Mouse (Mus musculus) kidney, adult 2 months (tissue): ENCODE data around the gene Otulinl. TPM values are rescaled to one million over a fixed set of nuclear protein-coding genes. Genes with fewer than 3 reads are reported as not detected.
"Not testable (repeated sequence)": the region's sequence is repeated elsewhere in the genome, so short reads cannot be mapped to it uniquely, and the experiment has no call there.

Source experiments
- DNase-seq: peaks from one replicate; pipeline ENCODE4 v3.0.0; 2021
- H3K27ac ChIP-seq: fragments of 200-500 bp; 2 replicates; pipeline ENCODE4 v1.5.1; 2012; ENCODE audit warnings: low read depth, low read length, control low read depth, inconsistent platforms; ENCODE audit not compliant: insufficient read depth
- H3K27me3 ChIP-seq: fragments of 200-500 bp; replicated peaks from 2 replicates; pipeline ENCODE4 v1.6.1; 2012; ENCODE audit warnings: mild to moderate bottlenecking, moderate library complexity, low read length, inconsistent platforms; ENCODE audit not compliant: control insufficient read depth, insufficient read depth
- H3K36me3 ChIP-seq: fragments of 200-500 bp; 2 replicates; pipeline ENCODE4 v1.6.1; 2012; ENCODE audit warnings: mild to moderate bottlenecking, moderate library complexity, low read length, inconsistent platforms; ENCODE audit not compliant: control insufficient read depth, insufficient read depth
- H3K4me1 ChIP-seq: fragments of 200-500 bp; 2 replicates; pipeline ENCODE4 v1.6.1; 2011; ENCODE audit warnings: low read length; ENCODE audit not compliant: control insufficient read depth, insufficient read depth
- H3K4me3 ChIP-seq: fragments of 200-500 bp; 2 replicates; pipeline ENCODE4 v1.5.1; 2011; ENCODE audit warnings: mild to moderate bottlenecking, low read depth, low read length, control low read depth; ENCODE audit not compliant: insufficient read depth
- CTCF ChIP-seq: fragments of 200-500 bp; conservative IDR thresholded peaks from 2 replicates; pipeline ENCODE4 v1.5.1; 2011; ENCODE audit warnings: low read depth, mild to moderate bottlenecking, control low read depth, low read length, moderate library complexity, mixed read lengths; ENCODE audit not compliant: insufficient read depth, insufficient read length
- POLR2A ChIP-seq: fragments of 200-500 bp; IDR thresholded peaks from one replicate; pipeline ENCODE4 v1.6.1; 2011; ENCODE audit warnings: low read depth, low read length, control low read depth
- WGBS: fragments of 180-500 bp; shearing (Covaris S2); methylation state at CpG from one replicate; pipeline ENCODE4 v1.1.7; 2018; 5-methylcytosine and 5-hydroxymethylcytosine counted together
- polyA plus RNA-seq: library from polyadenylated mRNA; depleted of rRNA; stranded (reverse); fragments of >200 nt; gene quantifications from 2 replicates; pipeline ENCODE4 v1.2.3, GENCODE M21; 2012; rRNA removed

Otulinl gene
- polyA plus RNA-seq: 2.4 and 5.1 TPM in 2 replicates

DNA sequence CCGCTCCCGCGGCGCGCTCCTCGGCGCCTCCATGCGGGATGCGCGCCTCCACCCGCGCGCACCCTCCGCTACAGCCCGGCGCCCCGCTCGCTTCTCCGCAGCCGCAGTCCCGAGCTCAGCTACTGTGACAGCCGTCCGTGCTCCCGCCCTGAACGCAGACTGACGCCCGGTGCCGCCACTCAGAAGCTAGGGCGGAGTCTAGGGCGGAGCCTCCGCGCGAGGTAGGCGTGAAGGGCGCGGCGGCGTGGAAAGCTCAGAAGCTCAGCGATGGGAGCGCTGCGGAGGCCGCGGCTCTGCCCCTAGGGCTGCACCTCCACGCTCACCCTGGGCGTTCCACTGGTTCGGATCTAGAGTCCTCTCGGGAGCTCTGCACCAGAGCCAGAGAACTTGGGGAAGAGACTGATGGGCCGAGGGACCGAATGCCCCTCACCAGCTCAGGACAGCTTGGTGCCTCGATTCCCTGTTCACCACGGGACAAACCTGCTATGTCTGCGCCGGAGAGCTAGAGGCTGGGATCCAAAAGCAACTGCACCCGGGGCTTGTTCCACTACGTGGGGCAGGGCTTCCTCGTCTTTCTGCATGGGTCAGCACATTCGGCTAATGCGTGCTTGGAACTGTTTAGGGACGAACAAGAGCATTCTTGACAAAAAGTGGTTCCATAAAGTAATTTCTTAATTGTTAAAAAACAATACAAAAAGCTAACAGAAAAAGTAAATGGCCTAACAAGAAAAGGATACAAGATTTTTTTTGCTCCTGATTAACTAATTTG, at the start of gene Otulinl:
TSS of gene Otulinl (minus strand) at position 161 of the 769 bp plus-strand sequence.
- peaks cover 3% of the 10 kb centered on the region; the same call in 1 of the 2 replicates for H3K4me1 ChIP-seq
- 0 out of 2 replicates have a peak within 1 kb of the TSS, but pooled peaks have one; percentile 6 for H3K27ac ChIP-seq

DNA sequence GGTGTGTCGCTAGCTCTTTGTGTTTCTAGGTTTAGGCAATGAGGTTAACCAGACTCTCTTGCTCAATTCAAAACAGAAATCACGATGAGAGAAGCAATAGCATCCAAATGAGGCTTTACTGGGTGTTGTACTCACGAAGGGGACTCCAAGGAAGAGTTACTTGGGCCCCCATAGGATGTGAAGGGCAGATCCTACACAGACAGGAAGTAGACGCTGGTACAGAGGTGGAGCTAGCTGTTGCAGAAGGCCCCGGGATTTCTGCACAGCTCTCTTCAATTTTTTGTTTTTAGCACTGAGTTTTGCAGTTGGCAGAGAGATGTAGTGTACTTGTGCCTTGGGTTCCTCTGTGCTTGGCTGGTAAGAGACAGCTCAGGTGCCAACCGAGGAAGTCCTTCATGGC, 44.8 kb upstream of the Otulinl start:
- no peaks in the 10 kb centered on the region for H3K4me1 ChIP-seq
- no peak for TF ChIP-seq POLR2A
- no peak for TF ChIP-seq CTCF
- WGBS: 74% methylated on average over 6 of the region's 6 CpGs
- H3K36me3 ChIP-seq: no peaks in the 10 kb centered on the region
- DNase-seq: no peak
- no peaks in the 10 kb centered on the region for H3K27me3 ChIP-seq
- H3K27ac ChIP-seq: no peak overlapping the region
- no peak overlapping the region for H3K4me3 ChIP-seq

More for the DNA sequence above, at the start of gene Otulinl:
- WGBS: 2% methylated on average over 59 of the region's 59 CpGs
- peak; percentile 95 for DNase-seq
- Histone ChIP-seq H3K36me3 (no peaks in the 10 kb centered on the region), H3K4me3 (peak within 1 kb of the TSS; percentile 51), H3K27me3 (no peaks in the 10 kb centered on the region)
- TF ChIP-seq POLR2A (no peak), CTCF (no peak)

DNA sequence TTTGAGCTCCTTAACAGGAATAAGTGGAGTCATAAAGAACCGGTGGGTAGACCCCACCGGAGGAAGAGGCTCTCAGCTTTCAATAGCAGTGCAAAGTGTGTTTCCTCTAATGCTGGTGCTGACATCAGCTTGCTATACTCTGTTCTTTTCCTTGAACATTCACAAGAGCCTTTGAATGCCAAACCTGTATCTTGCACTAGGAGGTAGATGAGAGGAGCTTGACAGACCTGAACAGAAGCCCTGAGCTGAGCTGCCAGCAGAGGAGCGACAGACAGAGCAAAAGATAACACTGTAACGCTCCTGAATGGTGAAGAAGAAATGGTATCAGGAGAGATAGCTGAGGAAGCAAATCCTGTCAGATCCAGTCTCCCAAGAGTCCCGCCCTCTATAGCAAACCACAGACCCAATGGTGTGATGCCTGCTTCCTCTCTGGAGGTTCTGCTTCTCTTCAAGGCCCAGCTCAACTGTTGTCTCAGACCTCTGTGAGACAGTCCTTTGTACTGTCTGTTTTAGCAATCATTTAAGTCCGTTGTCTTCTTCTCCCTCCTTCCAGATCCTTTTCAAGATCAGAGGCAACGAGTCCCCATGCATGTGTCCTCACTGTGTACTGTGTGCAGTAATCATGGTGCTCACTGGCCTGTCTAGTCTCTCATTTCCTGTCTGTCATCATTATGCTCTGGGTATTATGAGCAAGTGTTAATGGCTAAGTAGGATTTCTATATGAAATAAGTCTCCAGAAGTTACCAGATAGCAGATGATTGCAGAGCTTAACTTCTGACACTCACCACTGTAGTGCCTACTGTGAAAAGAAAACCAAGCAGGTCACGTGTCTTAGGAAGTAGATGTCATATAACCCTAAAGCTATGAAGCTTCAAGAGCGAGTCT, 43.7 kb upstream of the Otulinl start:
- H3K36me3 ChIP-seq: no peaks in the 10 kb centered on the region
- no peak overlapping the region for H3K27ac ChIP-seq
- TF ChIP-seq CTCF (no peak), POLR2A (no peak)
- no peak for DNase-seq
- no peak overlapping the region for H3K4me3 ChIP-seq
- no peaks in the 10 kb centered on the region for H3K4me1 ChIP-seq
- WGBS: 60% methylated on average over 9 of the region's 9 CpGs
- no peaks in the 10 kb centered on the region for H3K27me3 ChIP-seq

DNA sequence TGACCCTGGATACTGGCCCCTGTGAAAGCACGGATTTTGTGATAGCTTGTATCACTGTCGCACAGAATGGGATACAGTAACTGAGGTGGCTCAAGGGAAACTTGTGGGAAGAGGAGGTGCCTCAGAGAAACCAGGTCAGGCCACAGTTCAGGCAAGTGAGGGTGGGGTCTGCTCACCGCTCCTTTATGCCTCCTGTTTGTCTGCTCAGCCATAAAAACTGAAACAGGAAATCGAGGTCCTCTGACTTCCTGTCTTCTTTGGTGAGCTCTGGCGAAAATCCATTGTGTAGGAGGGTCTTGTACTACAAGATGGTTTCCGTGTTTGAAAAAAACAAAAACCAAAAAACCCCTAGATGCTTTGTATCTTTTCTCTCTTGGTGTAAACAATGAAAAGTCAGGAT, 42.9 kb upstream of the Otulinl start:
- Histone ChIP-seq H3K36me3 (no peaks in the 10 kb centered on the region), H3K4me3 (no peak overlapping the region), H3K27ac (no peak overlapping the region), H3K4me1 (no peaks in the 10 kb centered on the region), H3K27me3 (no peaks in the 10 kb centered on the region)
- WGBS: 34% methylated on average over 6 of the region's 6 CpGs
- TF ChIP-seq CTCF: no peak
- TF ChIP-seq POLR2A: no peak
- DNase-seq: no peak

DNA sequence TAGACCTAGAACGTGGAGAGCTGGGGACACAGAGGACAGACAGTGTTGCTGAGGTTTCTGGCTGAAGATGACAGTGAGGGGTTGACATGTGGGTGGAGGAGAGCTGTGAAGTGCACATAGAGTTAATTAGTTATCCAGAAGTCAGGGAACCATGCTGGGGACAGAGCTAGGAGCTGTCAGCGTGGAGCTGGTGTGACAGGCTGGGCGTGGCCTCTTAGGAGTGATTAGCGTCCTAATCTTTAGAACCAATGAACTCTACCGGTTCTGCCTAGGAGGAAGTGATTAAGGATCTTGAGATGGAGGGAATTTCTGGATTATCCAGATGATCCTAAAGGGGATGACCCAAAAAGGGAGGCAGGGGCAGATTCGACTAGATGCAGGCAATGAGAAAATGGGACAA, 42.4 kb upstream of the Otulinl start:
- TF ChIP-seq POLR2A (no peak), CTCF (no peak)
- H3K27me3 ChIP-seq: no peaks in the 10 kb centered on the region
- H3K4me3 ChIP-seq: no peak overlapping the region
- H3K27ac ChIP-seq: no peak overlapping the region
- H3K4me1 ChIP-seq: no peaks in the 10 kb centered on the region
- no peak for DNase-seq
- 42% methylated on average over 6 of the region's 6 CpGs for WGBS
- H3K36me3 ChIP-seq: no peaks in the 10 kb centered on the region

DNA sequence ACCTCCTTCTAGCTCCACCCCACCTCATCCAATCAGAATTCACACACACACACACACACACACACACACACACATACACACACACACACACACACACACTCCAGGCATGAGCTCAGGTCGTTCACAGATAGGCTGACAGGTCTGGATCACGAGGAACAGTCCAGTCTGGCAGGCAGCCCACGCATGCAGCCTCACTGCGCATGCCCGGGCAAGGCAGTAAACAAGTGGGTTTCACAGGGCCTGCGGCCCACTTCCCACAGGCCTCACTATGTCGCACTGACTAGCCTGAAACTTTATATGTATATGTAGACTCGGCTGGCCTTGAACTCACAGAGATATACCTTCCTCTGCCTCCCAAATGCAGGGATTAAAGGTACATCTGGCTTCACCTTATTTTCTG, 38.9 kb upstream of the Otulinl start:
- 82% methylated on average over 8 of the region's 8 CpGs for whole genome bisulfite sequencing
- H3K36me3 ChIP-seq, H3K27me3 ChIP-seq, H3K27ac ChIP-seq, H3K4me3 ChIP-seq, H3K4me1 ChIP-seq, DNase-seq: not testable (repeated sequence)

DNA sequence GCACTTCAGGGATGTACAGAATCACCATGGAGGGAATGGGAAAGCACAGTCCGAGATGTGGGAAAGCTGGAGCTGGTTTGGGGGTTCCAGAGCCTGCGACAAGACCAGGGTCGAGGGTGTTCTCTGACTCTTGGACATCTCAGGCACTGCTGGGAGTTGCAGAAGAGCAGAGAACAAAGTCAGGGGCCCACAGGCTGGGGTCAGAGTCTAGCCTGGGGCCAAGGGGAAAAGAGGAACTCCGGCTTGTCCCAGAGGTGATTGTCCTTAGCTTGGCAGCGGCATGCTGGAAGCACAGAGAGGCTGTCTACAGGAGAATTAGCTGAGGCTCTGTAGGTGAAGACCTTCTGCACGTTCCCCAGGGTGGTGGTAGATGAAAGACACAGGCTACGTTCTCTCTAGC, 37.3 kb upstream of the Otulinl start:
- 76% methylated on average over 7 of the region's 7 CpGs for WGBS
- TF ChIP-seq CTCF (no peak), POLR2A (no peak)
- no peaks in the 10 kb centered on the region for H3K36me3 ChIP-seq
- no peak for DNase-seq
- H3K27ac ChIP-seq: no peak overlapping the region
- H3K4me3 ChIP-seq: no peak overlapping the region
- H3K4me1 ChIP-seq: no peaks in the 10 kb centered on the region
- H3K27me3 ChIP-seq: no peaks in the 10 kb centered on the region
